Mouse (Mus musculus): ENCODE data around the gene Sec14l1. TPM values are rescaled to one million over a fixed set of nuclear protein-coding genes. Genes with fewer than 3 reads are reported as not detected.

The Sec14l1 gene
- total and polyA plus RNA-seq, 3 experiments: 42.0 to 55.9 TPM; not detected in 1

DNA sequence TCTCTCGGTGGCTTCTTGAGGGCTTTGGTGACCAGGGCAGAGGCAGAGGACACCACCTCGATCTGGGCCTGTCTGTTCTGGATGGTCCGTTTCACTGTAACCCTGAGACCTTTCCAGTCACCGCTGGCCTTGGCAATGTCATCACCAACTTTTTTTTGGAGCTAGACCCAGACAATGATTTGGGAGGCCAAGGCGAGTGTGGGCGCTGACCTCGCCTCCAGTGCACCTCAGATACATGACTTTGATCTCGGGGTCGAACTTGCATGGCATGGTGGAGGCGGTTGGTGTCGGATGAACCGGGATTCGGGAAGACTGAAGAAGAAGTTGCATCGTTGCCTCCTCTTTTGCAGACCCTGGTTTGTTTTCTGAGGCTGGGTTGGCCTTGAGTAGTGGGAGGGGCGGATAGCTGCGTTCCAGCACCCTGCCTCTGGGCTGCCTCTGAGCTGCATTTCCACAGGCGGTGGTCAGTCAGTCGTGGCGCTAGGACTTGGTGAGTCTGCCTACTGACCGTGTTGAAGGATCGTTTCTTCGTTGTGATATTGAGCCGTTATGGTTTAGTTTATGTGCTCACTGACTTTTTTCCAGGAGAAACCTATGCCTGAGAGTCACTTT is 19.9 kb downstream of the Sec14l1 start:
- H3K36me3 ChIP-seq (ENCODE audit: control insufficient read depth in 1 of 2, insufficient read depth in 2 of 2, low read length in 2 of 2): peaks cover 0 to 2% of the 10 kb centered on the region in 2 experiments; a peak in 1 of 4 replicates
- no peak for TF ChIP-seq POLR2AphosphoS5 (IDR thresholded peaks at IDR 0.05; ENCODE audit: borderline replicate concordance, low read depth, low read length)
- TF ChIP-seq CTCF (IDR thresholded peaks at IDR 0.05 in 2 of 3, conservative IDR thresholded peaks at IDR 0.05 in 1 of 3; ENCODE audit: control insufficient read depth in 1 of 3, insufficient read depth in 1 of 3, low read depth in 2 of 3, low read length in 3 of 3, poor library complexity in 1 of 3, severe bottlenecking in 1 of 3): no peak
- TF ChIP-seq ZMIZ1 (IDR thresholded peaks at IDR 0.05; ENCODE audit: low read depth, low read length): no peak
- TF ChIP-seq GATA1 (IDR thresholded peaks at IDR 0.05; ENCODE audit: low read depth, low read length): no peak
- TF ChIP-seq MYC (IDR thresholded peaks at IDR 0.05; ENCODE audit: low read depth, low read length): no peak

DNA sequence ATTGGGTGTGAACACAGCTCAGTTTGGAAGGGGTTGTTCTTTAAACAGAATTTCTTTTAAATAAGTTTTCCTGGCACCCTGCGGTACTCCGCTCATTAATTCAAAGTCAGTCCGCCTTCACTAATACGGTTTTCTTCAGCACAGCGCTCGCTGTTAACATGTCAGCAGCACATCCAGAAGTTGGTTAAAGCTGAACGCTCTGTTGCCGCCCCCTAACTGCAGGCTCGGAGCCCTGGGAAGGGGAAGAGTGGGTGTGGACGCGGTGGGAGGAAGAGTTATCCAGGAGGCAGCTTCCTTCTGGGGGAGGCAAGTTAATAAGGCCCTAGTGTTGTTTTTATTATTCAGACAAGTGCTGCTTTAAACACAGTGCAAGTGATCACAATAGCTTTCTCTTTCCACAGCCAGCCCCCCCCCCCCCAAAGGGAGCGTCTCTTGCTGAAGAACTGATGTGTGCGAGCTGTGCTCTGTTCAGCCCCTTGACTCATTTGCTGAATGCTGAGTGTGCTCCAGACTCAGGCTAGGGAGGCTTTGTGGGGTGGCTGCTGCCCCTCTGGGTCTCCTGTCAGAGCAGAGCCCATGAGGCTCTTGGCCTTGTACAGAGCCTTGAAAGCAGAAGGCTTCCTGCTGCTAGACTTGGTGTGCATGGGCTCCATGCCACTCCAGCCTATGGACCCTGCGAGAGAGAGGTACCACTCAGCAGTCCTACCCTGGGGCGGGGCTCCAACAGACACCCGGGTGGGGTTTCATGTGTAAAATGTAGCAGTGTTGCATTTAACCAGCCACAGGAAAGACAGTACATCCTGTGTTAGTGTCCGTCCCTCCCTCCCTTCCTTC is 20.7 kb downstream of the Sec14l1 start:
- no peaks in the 10 kb centered on the region for H3K4me1 ChIP-seq (ENCODE audit: control insufficient read depth in 1 of 2, insufficient read depth in 2 of 2, low read length in 2 of 2)
- DNase-seq (ENCODE audit: low read depth, low spot score): no peak

More for the DNA sequence above, 19.9 kb downstream of the Sec14l1 start:
- Histone ChIP-seq H3K4me1 (ENCODE audit: control insufficient read depth in 1 of 2, insufficient read depth in 2 of 2, low read length in 2 of 2) (no peaks in the 10 kb centered on the region), H3K4me3 (ENCODE audit: control insufficient read depth in 1 of 2, insufficient read depth in 1 of 2, low read depth in 2 of 2, low read length in 2 of 2) (no peak overlapping the region), H3K79me2 (ENCODE audit: control insufficient read depth, insufficient read depth, low read length, poor library complexity) (no peaks in the 10 kb centered on the region), H3K9ac (ENCODE audit: control insufficient read depth, low read depth, low read length, poor library complexity, severe bottlenecking) (no peak overlapping the region), H3K9me3 (replicated peaks; ENCODE audit: insufficient read depth, low read length) (no peaks in the 10 kb centered on the region), H3K27me3 (ENCODE audit: control insufficient read depth in 1 of 2, insufficient read depth in 2 of 2, low read length in 2 of 2) (no peaks in the 10 kb centered on the region), H3K27ac (ENCODE audit: control insufficient read depth, low read depth, low read length) (no peak overlapping the region)
- no peak for DNase-seq (ENCODE audit: low read depth, low spot score)

More for the DNA sequence above, 20.7 kb downstream of the Sec14l1 start:
- no peaks in the 10 kb centered on the region for H3K27me3 ChIP-seq (ENCODE audit: control insufficient read depth in 1 of 2, insufficient read depth in 2 of 2, low read length in 2 of 2)
- peaks cover 0 to 2% of the 10 kb centered on the region in 2 experiments; a peak in 1 of 4 replicates for H3K36me3 ChIP-seq (ENCODE audit: control insufficient read depth in 1 of 2, insufficient read depth in 2 of 2, low read length in 2 of 2)
- H3K79me2 ChIP-seq (ENCODE audit: control insufficient read depth, insufficient read depth, low read length, poor library complexity): no peaks in the 10 kb centered on the region; the same call in 1 of the 2 replicates
- H3K4me3 ChIP-seq (ENCODE audit: control insufficient read depth in 1 of 2, insufficient read depth in 1 of 2, low read depth in 2 of 2, low read length in 2 of 2): no peak overlapping the region
- no peak overlapping the region for H3K9ac ChIP-seq (ENCODE audit: control insufficient read depth, low read depth, low read length, poor library complexity, severe bottlenecking)
- TF ChIP-seq SIN3A (IDR thresholded peaks at IDR 0.05; ENCODE audit: low read length) (no peak), HCFC1 (IDR thresholded peaks at IDR 0.05; ENCODE audit: low read depth, low read length) (no peak), ZMIZ1 (IDR thresholded peaks at IDR 0.05; ENCODE audit: low read depth, low read length) (no peak), NRF1 (IDR thresholded peaks at IDR 0.05; ENCODE audit: insufficient read depth, low read depth, low read length, poor library complexity, severe bottlenecking) (no peak), GABPA (IDR thresholded peaks at IDR 0.05; ENCODE audit: low read depth, low read length) (no peak), CHD1 (IDR thresholded peaks at IDR 0.05; ENCODE audit: low read depth, low read length) (no peak), EP300 (IDR thresholded peaks at IDR 0.05; ENCODE audit: low read depth in 1 of 2, low read length in 2 of 2) (no peak), RAD21 (IDR thresholded peaks at IDR 0.05; ENCODE audit: low read depth, low read length) (no peak), POLR2AphosphoS2 (IDR thresholded peaks at IDR 0.05; ENCODE audit: low read length) (no peak), MAZ (IDR thresholded peaks at IDR 0.05; ENCODE audit: low read depth, low read length) (no peak), TCF12 (IDR thresholded peaks at IDR 0.05; ENCODE audit: low read depth, low read length) (no peak), ZNF384 (IDR thresholded peaks at IDR 0.05; ENCODE audit: low read depth, low read length) (no peak), POLR2AphosphoS5 (IDR thresholded peaks at IDR 0.05; ENCODE audit: borderline replicate concordance, low read depth, low read length) (no peak), UBTF (IDR thresholded peaks at IDR 0.05; ENCODE audit: borderline replicate concordance, insufficient read depth, low read depth, low read length) (no peak), USF2 (IDR thresholded peaks at IDR 0.05; ENCODE audit: borderline replicate concordance in 1 of 2, insufficient read depth in 1 of 2, low read depth in 1 of 2, low read length in 2 of 2) (no peak), USF1 (IDR thresholded peaks at IDR 0.05; ENCODE audit: low read depth, low read length) (no peak), TAL1 (IDR thresholded peaks at IDR 0.05; ENCODE audit: low read length) (no peak), MYB (IDR thresholded peaks at IDR 0.05; ENCODE audit: low read depth, low read length) (no peak), JUND (IDR thresholded peaks at IDR 0.05; ENCODE audit: low read depth, low read length) (no peak), MXI1 (IDR thresholded peaks at IDR 0.05; ENCODE audit: low read depth, low read length) (no peak)
- no peak overlapping the region for H3K27ac ChIP-seq (ENCODE audit: control insufficient read depth, low read depth, low read length)
- H3K9me3 ChIP-seq (replicated peaks; ENCODE audit: insufficient read depth, low read length): no peaks in the 10 kb centered on the region

All from MEL (cell line).